Mouse (Mus musculus) frontal cortex, postnatal 10 days (tissue): ENCODE results near the gene Tnfsf18.

ENCODE experiments used
- DNase-seq, 2 experiments: peaks; one replicate each; pipeline ENCODE4 v3.0.0; 2022; ENCODE audit warnings: low spot score in 2 of 2, mixed read lengths in 1 of 2

Gene Tnfsf18

DNA sequence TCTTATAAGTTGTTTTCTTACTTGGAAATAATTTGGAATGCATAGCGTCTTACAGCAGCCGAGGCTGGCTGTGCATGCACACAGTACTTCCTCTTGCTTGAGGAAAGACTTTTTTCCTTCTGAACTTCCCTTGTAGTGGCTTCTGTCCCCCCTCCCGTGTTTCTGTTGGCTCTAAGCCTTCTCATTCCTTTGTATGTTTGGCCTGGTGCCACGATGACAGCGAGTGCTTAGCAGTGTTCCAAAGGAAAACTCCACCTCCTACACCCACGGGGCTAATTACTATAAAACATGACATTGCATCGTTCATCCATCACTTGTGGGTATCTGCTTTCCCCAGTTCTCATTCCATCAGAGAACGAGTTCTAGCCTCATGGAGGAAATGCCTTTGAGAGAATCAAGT lies at the start of gene Tnfsf18:
Gene Tnfsf18 (plus strand): TSS at position 313 of the 400 bp plus-strand sequence.
- DNase-seq: peak; percentile 17 to 32

GRCm38 (mm10) chr1:161444858-161445257 lies 49.6 kb upstream of the Tnfsf18 start:
- DNase-seq: no peak

DNA sequence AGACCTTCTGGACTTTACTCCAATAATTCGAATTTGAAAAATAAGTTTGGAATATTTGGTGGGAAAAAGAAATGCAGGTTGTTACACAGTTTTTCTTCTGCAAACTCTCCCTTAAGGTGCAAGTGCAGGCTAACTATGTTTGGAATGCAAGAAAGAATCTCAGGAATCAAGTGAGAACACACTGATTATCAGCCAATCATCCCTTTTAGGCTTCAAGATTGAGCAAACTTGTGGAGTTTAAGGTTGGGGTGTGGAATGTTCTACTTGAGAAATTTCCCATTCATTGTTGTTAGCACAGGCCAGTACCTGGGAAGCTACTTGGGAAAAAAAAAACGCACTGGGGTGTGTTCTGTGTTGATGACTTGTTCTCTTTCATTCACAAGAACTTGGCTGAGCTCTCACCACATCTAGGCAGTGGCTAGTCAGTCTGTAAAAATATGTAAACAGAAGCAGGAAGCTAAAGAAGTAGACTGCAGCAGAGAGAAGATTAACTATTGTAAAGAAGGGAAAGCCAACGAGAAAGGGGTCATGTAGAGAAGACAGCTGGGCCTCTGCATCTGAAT lies 42.7 kb upstream of the Tnfsf18 start:
- no peak for DNase-seq

DNA sequence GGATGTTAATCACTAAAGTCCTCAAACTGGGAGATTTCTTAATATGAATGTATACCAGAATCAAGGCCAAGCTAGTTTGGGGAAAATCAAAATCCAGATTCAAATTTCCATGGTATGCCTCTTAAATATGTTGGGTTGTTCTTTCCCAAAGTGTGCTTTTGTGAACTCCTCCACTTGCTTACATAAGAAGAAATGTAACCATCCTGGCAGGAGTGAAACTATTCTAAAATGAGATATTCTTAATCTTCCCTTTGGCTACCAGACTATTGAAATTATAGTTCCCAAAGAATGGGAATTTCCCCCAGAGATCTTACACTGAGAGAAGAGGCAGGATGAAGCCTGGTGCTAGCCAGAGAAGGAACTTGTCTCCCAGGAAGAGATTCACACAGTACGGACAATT lies 42.2 kb upstream of the Tnfsf18 start:
- no peak for DNase-seq

- peak in 1 of 2 experiments; percentile 14 for DNase-seq
Observed at GRCm38 (mm10) chr1:161463388-161464085, 30.9 kb upstream of the Tnfsf18 start.

DNA sequence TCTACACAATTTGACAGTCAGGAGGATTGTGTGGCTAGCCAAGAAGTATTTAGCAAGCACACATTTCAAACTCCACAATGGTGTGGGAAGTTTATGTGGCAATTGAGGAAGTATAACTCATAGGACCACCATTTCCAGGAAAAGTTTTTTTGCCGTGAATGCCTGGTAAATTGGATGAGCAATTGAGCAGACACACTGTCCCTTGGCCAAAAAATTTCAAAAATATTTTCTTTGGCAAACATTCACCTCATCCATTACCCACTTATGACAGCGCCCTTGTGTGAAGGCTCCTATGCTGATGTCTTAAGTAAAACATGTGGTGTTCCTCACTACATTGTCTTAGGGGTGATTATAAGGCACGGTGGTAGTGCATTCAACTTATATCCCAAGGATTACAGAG lies 17.2 kb upstream of the Tnfsf18 start:
- no peak for DNase-seq

DNA sequence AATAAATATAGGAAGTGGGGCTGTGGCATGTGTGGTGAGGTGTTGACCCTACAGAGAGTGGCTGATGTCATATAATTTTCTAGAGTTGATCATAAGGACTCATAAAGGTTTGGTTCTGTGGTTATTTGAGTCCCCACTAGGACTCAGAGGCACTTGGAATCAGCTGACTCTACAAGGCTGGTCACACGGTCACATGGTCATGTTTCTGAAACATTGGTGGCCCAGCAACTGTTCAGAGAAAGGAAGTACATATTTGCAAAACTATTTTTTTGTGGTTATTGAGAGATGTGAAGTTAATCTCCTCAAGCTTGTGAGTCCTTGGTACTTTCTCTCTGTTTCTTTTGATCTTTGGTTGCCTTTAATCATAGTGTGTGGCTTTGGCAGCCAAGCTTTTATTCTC lies 14.6 kb upstream of the Tnfsf18 start:
- no peak for DNase-seq

- DNase-seq: no peak
Observed at GRCm38 (mm10) chr1:161482211-161482610, 12.2 kb upstream of the Tnfsf18 start.

DNA sequence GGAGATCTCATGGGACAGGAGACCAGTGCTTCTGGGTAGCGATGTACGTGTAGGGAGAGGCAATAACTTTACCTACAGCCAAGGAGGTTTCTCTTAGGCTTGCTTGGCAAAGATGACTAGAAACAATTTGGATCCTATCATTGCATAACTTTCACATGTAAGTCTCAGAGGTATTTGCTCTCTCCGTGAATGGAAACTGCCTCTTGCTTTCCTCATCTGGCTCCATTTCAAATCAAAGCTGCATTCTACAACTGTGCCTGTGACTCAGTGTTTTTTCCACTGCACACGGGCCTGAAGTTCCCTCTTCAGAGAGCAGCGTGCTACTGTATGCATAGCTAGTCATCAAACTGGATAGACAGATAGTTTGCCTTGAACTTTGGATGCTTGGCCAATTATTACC lies 7.4 kb upstream of the Tnfsf18 start:
- no peak for DNase-seq

- no peak for DNase-seq
Observed at GRCm38 (mm10) chr1:161491766-161492165, 2.7 kb upstream of the Tnfsf18 start.

- no peak for DNase-seq
Observed at GRCm38 (mm10) chr1:161496866-161497645, 2.6 kb downstream of the Tnfsf18 start.

GRCm38 (mm10) chr1:161500114-161500810 lies 5.8 kb downstream of the Tnfsf18 start:
- DNase-seq: no peak

DNA sequence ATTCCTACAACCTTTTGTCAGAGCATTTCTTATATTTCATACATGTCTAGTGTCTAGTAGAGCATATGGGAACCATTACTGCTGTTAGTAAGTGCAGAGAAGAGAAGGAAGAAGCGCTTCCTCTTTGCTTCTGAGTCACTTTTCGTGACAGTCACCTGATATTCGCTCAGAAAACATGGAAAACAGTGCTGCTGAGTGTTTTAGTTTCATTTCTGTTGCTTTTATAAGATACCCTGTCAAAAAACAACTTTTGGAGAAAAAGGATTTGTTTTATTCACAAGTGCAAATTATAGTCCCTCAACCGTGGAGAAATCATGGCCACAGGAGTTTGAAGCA lies 6.3 kb downstream of the Tnfsf18 start:
- no peak for DNase-seq

GRCm38 (mm10) chr1:161506317-161506716 lies 11.9 kb downstream of the Tnfsf18 start:
- no peak for DNase-seq

- no peak for DNase-seq
Observed at GRCm38 (mm10) chr1:161507623-161508047, 13.2 kb downstream of the Tnfsf18 start.

- DNase-seq: no peak
Observed at GRCm38 (mm10) chr1:161517355-161517754, 22.9 kb downstream of the Tnfsf18 start.

- DNase-seq: no peak
Observed at GRCm38 (mm10) chr1:161520223-161520622, 25.8 kb downstream of the Tnfsf18 start.

- DNase-seq: no peak
Observed at GRCm38 (mm10) chr1:161528173-161528572, 33.7 kb downstream of the Tnfsf18 start.

- no peak for DNase-seq
Observed at GRCm38 (mm10) chr1:161550596-161551095, 56.2 kb downstream of the Tnfsf18 start.

DNA sequence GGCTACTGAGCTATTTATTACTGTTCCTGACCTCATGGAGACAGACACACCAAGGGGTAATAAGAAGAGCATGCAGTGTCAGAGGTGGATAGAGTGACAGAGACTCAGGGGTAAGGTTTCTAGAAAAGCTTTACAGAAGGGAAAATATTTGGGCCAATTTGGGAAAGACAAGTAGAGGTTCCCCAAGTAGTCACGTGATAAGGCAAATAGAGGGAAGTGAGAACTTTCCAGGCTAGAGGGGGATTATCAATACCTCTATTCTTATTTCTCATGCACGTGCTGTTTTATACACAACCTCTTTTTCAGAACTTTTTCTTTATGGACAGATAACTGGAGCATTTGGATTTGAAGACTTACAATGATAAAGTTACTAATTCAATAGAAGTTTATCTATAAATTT lies 57.6 kb downstream of the Tnfsf18 start:
- no peak for DNase-seq
